Mouse (Mus musculus) limb, embryonic 14.5 days (tissue): Measurements from ENCODE around the gene Atp1b1. TPM values are rescaled to one million over a fixed set of nuclear protein-coding genes. Genes with fewer than 3 reads are reported as not detected.

Experiments used
- ATAC-seq: fragments of 200-750 bp; cut with Nextera tagmentation; 2 replicates; pipeline ENCODE4 v1.8.0; 2017; ENCODE audit warnings: low read depth, moderate number of reproducible peaks, moderate TSS enrichment; ENCODE audit not compliant: low FRiP score
- DNase-seq: peaks from one replicate; pipeline ENCODE4 v3.0.0-alpha.2; 2015; ENCODE audit warnings: low spot score
- H3K27ac ChIP-seq: fragments of 300-500 bp; sonication (generic); replicated peaks from 2 replicates; pipeline ENCODE4 v1.5.1; 2014; ENCODE audit warnings: low read depth, mild to moderate bottlenecking, low read length, moderate library complexity, mixed read lengths
- H3K27me3 ChIP-seq: fragments of 300-500 bp; sonication (generic); 2 replicates; pipeline ENCODE4 v1.6.1; 2014; ENCODE audit warnings: low read length, mixed read lengths; ENCODE audit not compliant: control insufficient read depth, insufficient read depth
- H3K36me3 ChIP-seq: fragments of 300-500 bp; sonication (generic); 2 replicates; pipeline ENCODE4 v1.6.1; 2014; ENCODE audit warnings: mild to moderate bottlenecking, low read length, moderate library complexity, mixed read lengths; ENCODE audit not compliant: control insufficient read depth, insufficient read depth
- H3K4me1 ChIP-seq: fragments of 300-500 bp; sonication (generic); 2 replicates; pipeline ENCODE4 v1.6.1; 2014; ENCODE audit warnings: antibody characterized with exemption, low read length, mixed read lengths; ENCODE audit not compliant: control insufficient read depth, insufficient read depth
- H3K4me2 ChIP-seq: fragments of 300-500 bp; sonication (generic); replicated peaks from 2 replicates; pipeline ENCODE4 v1.6.1; 2014; ENCODE audit warnings: low read depth, mild to moderate bottlenecking, low read length, moderate library complexity; ENCODE audit not compliant: severe bottlenecking
- H3K4me3 ChIP-seq: fragments of 300-500 bp; sonication (generic); replicated peaks from 2 replicates; pipeline ENCODE4 v1.5.1; 2014; ENCODE audit warnings: low read length
- H3K9ac ChIP-seq: fragments of 300-500 bp; sonication (generic); 2 replicates; pipeline ENCODE4 v1.6.1; 2014; ENCODE audit warnings: mild to moderate bottlenecking, low read depth, low read length, moderate library complexity; ENCODE audit not compliant: severe bottlenecking
- H3K9me3 ChIP-seq: fragments of 300-500 bp; sonication (generic); 2 replicates; pipeline ENCODE4 v1.6.1; 2016; ENCODE audit warnings: low read length; ENCODE audit not compliant: control insufficient read depth
- POLR2A ChIP-seq: fragments of 200-500 bp; IDR thresholded peaks from 2 replicates; pipeline ENCODE4 v1.8.0; 2012; ENCODE audit warnings: inconsistent platforms, mild to moderate bottlenecking, moderate library complexity, borderline replicate concordance; ENCODE audit not compliant: insufficient read depth, insufficient read length; ENCODE audit errors: extremely low read depth
- WGBS: fragments of 180-500 bp; shearing (Covaris S2); extraction: QIAGEN DNeasy Blood & Tissue Kit; methylation state at CpG from one replicate; pipeline ENCODE4 v1.1.7; 2014; 5-methylcytosine and 5-hydroxymethylcytosine counted together
- polyA plus RNA-seq, 2 experiments: library from polyadenylated mRNA; depleted of rRNA in 1 of 2; stranded (reverse) in 1 of 2; unstranded in 1 of 2; fragments of >200 nt; fragmentation: Nextera tagmentation in 1 of 2; extraction: Ambion mirVana in 1 of 2; gene quantifications; 2 replicates each; pipeline versions ENCODE4 v1.2.1 to v1.2.3; 2012 to 2014

The Atp1b1 gene
- polyA plus RNA-seq, 2 experiments: 11.3 to 12.7 TPM

DNA sequence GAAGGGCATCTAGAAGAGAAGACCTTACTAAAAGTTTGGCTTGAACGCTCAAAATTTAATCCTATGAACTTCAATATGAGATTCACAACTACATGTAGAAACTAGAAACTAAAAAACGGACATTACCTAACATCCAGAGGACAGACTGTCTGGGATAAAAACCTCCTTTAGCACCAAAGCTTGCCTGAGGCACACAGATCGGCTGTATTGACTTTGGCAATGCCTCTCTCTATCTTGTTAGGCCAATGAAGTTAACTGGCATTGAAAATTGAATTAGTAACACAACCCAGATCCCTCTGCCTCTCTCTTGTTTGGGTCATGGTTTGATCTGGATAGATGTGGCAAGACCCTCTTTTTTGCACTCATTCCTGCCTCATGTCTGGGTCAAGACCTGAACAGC is 24.7 kb upstream of the Atp1b1 start:
- Histone ChIP-seq H3K36me3 (no peaks in the 10 kb centered on the region), H3K4me3 (no peak overlapping the region), H3K27ac (no peak overlapping the region), H3K9ac (no peak overlapping the region), H3K4me1 (no peaks in the 10 kb centered on the region), H3K27me3 (no peaks in the 10 kb centered on the region), H3K9me3 (no peaks in the 10 kb centered on the region), H3K4me2 (no peak overlapping the region)
- DNase-seq: no peak
- 84% methylated on average over 3 of the region's 3 CpGs for WGBS
- no peak for TF ChIP-seq POLR2A
- no peak for ATAC-seq

DNA sequence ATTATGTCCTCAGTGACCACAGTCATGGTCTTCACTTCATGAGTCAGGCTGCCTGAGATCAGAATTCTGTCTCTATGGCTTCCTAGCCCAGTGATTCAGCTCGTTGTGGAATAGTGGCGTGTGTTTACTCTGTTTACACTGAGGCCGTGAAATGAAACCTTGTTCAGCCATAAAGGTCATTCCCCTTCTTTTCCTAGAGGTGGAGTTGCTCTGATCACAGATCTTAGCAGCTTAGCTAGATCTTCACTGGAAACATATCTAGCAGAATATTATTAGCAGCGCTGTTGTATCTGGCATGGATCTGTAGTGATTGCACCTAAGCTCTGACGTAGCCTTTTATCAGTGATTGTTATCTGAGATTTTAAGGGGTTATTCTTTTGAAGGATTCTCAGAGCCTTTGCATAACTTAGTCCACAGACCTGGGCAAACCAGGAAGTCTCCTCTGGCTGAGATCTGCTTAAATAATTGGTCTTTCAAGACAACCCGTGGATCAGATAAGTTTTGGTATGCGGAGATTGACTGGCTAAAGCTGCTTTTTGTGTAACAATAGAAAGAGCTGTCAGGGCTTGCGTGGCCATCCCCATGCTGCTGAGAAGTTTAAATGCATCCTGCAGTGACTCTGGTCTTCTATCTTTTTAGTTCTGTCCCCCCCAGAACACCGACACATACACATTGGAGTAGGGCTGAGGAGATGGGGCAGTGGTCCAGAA is 23.6 kb upstream of the Atp1b1 start:
- no peak for TF ChIP-seq POLR2A
- no peak for ATAC-seq

DNA sequence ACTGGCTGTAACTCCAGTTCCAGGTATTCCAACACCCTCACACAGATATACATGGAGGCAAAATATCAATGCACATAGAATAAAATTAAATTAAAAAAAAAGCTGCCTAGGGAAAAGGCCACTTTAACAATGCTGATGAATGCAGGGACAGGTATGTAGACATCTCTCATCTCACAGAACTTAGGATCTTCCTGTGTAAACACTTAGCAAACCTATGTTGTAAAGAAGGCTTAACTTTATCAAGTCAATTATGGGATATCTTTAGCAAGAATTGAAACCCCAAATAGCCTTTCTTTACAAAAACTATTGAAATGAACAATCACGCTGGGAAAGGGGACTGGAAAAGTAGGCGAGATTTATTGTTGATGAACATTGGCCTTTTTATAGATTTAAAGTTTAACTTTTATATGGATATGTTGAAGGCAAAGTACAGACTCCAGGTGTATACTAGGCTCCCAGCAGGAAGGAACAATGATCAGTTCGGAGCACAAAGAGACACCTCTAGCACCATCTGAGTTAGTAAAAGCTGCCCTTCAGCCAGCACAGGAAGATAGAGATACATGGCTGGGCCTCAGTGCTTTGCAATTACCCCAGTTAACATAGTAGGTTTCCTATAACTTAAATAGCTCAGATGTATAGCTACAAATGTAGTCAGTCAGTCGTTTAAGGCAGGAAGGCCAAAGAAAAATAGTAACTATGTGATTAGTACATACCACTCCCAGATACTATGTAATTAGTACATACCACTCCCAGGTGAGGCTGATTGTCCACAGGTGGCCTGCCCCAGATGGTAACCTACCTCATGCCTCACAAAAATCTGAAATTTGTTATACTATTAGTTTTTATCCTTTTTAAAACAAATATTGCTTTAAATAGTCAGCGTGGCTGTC is 22.8 kb upstream of the Atp1b1 start:
- H3K4me3 ChIP-seq: no peak overlapping the region
- no peak overlapping the region for H3K4me2 ChIP-seq
- H3K27me3 ChIP-seq: no peaks in the 10 kb centered on the region
- H3K27ac ChIP-seq: no peak overlapping the region
- no peak for ATAC-seq
- H3K9ac ChIP-seq: no peak overlapping the region
- H3K4me1 ChIP-seq: no peaks in the 10 kb centered on the region
- no peak for DNase-seq
- TF ChIP-seq POLR2A: no peak
- H3K9me3 ChIP-seq: no peaks in the 10 kb centered on the region
- 77% methylated on average over 5 of the region's 5 CpGs for WGBS
- no peaks in the 10 kb centered on the region for H3K36me3 ChIP-seq

More for the DNA sequence above, 23.6 kb upstream of the Atp1b1 start:
- no peak for DNase-seq
- H3K9me3 ChIP-seq: no peaks in the 10 kb centered on the region
- H3K4me2 ChIP-seq: no peak overlapping the region
- H3K27me3 ChIP-seq: no peaks in the 10 kb centered on the region
- no peaks in the 10 kb centered on the region for H3K4me1 ChIP-seq
- no peaks in the 10 kb centered on the region for H3K36me3 ChIP-seq
- 56% methylated on average over 9 of the region's 9 CpGs for WGBS
- H3K4me3 ChIP-seq: no peak overlapping the region
- no peak overlapping the region for H3K9ac ChIP-seq
- H3K27ac ChIP-seq: no peak overlapping the region

DNA sequence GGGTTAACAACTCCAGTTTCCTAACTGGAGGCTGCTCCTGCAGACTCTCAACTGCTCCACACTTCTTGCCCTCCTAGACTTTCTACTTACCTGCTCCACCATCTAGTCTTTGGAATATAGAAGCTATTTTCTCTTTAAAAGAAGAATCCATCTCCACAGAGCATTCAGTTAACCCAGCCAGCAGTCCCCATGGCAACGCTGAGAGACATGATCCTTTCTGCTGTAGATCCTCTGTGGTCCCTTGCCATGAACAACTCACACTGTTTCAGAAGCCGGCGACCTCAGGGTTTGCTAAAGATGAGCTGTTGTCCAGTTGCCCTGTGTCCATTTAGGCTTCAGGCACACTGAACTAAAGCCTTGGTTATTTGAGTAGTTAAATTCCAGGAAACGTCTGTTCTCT is 17.7 kb upstream of the Atp1b1 start:
- Histone ChIP-seq H3K27me3 (no peaks in the 10 kb centered on the region), H3K9me3 (no peaks in the 10 kb centered on the region), H3K4me3 (no peak overlapping the region), H3K4me1 (no peaks in the 10 kb centered on the region), H3K9ac (no peak overlapping the region), H3K4me2 (no peak overlapping the region), H3K27ac (no peak overlapping the region), H3K36me3 (no peaks in the 10 kb centered on the region)
- TF ChIP-seq POLR2A: no peak
- WGBS: 80% methylated on average over 4 of the region's 4 CpGs
- DNase-seq: no peak
- no peak for ATAC-seq

DNA sequence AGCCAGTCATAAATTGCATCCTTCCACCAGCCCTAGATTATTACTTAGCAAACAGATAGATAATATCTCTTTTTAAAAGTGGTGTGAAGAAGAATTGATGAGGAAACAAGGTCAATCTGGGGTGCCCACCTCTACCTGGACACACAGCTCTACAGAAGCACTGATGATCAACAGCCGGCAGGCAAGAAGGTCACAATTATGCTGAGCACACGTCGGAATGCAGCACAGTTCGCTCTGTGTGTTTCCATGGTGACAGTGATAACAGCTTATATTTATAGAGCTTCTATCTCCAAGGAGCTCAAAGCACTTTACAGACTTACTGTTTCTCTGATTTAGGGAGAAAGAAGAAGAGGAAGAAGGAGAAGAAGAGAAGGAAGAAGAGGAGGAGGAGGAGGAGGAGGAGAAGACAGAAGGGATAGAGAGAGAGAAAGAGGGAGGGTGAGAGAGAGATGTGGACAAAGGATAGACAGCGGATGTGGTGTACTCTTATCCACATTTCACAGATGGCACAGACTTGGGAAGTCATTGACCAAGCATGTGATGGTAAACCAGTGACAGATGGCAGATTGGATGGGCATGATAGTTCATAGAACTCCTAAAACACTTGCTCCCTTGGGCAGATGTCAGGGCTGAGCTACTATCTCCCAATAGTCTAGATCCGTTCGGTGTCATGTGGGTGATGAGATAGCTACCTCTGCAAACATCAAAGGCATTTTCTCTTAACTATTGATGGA is 16.8 kb upstream of the Atp1b1 start:
- no peak for DNase-seq
- WGBS: 69% methylated on average over 7 of the region's 7 CpGs
- TF ChIP-seq POLR2A: no peak

More for the DNA sequence above, 16.8 kb upstream of the Atp1b1 start:
- H3K4me1 ChIP-seq: no peaks in the 10 kb centered on the region
- no peaks in the 10 kb centered on the region for H3K9me3 ChIP-seq
- H3K4me3 ChIP-seq: no peak overlapping the region
- no peaks in the 10 kb centered on the region for H3K36me3 ChIP-seq
- H3K9ac ChIP-seq: no peak overlapping the region
- H3K27ac ChIP-seq: no peak overlapping the region
- H3K27me3 ChIP-seq: no peaks in the 10 kb centered on the region
- no peak for ATAC-seq
- H3K4me2 ChIP-seq: no peak overlapping the region
